Mouse (Mus musculus) CH12.LX (cell line): ENCODE measurements at regions not wholly inside any gene's neighbourhood (a gene's known extent, or its start where the extent isn't known, plus 50 kb on each side); places are given as distances from the start of the nearest gene placed in this dataset.

Experiments
- DNase-seq: peaks from one replicate; pipeline ENCODE4 v3.0.0-alpha.2; 2013; ENCODE audit errors: extremely low read depth
- H3K27ac ChIP-seq: 2 replicates; pipeline ENCODE4 v1.5.1; 2012; ENCODE audit warnings: low read depth, mild to moderate bottlenecking, control low read depth, moderate library complexity; ENCODE audit not compliant: insufficient read depth
- H3K27me3 ChIP-seq: replicated peaks from 2 replicates; pipeline ENCODE3; 2012; ENCODE audit warnings: inconsistent platforms
- H3K36me3 ChIP-seq, 2 experiments: replicated peaks in 1 of 2; 2 replicates each; pipeline versions ENCODE3 to v1.6.1; 2012; ENCODE audit warnings: inconsistent platforms in 1 of 2, low read length in 1 of 2, mild to moderate bottlenecking in 1 of 2, mixed read lengths in 1 of 2, moderate library complexity in 1 of 2; ENCODE audit not compliant: control insufficient read depth in 1 of 2, insufficient read depth in 1 of 2
- H3K4me1 ChIP-seq, 2 experiments: 2 replicates each; pipeline ENCODE4 v1.6.1; 2012; ENCODE audit warnings: inconsistent platforms in 1 of 2, moderate library complexity in 1 of 2; ENCODE audit not compliant: insufficient read depth in 2 of 2, control insufficient read depth in 1 of 2
- H3K4me2 ChIP-seq: 2 replicates; pipeline ENCODE4 v1.6.1; 2012; ENCODE audit warnings: low read depth, mild to moderate bottlenecking, control low read depth; ENCODE audit not compliant: poor library complexity, insufficient read depth, severe bottlenecking
- H3K4me3 ChIP-seq, 3 experiments: fragments of 150-350 bp in 1 of 3; sonication (generic) in 1 of 3; replicated peaks in 1 of 3; 2 replicates each; pipeline versions ENCODE3 to v1.5.1; 2011 to 2012; ENCODE audit warnings: low read depth in 2 of 3, low read length in 2 of 3, mild to moderate bottlenecking in 2 of 3, moderate library complexity in 2 of 3, control low read depth in 1 of 3, improper control_type of control experiment in 1 of 3, inconsistent platforms in 1 of 3, mixed read lengths in 1 of 3; ENCODE audit not compliant: poor library complexity in 1 of 3
- H3K79me2 ChIP-seq: replicated peaks from 2 replicates; pipeline ENCODE4 v1.6.1; 2012; ENCODE audit warnings: mild to moderate bottlenecking, moderate library complexity; ENCODE audit not compliant: control insufficient read depth, poor library complexity, insufficient read depth, severe bottlenecking; ENCODE audit errors: extremely low read depth
- H3K9ac ChIP-seq: 2 replicates; pipeline ENCODE4 v1.6.1; 2012; ENCODE audit warnings: low read depth, mild to moderate bottlenecking, control low read depth, moderate library complexity; ENCODE audit not compliant: insufficient read depth
- H3K9me3 ChIP-seq: replicated peaks from 2 replicates; pipeline ENCODE3; 2012; ENCODE audit warnings: low read length, inconsistent platforms, mixed read lengths
- CTCF ChIP-seq, 2 experiments: IDR thresholded peaks in 1 of 2; conservative IDR thresholded peaks in 1 of 2; 2 replicates each; pipeline ENCODE4 v1.5.1; 2011 to 2012; ENCODE audit warnings: low read depth in 2 of 2, low read length in 2 of 2, improper control_type of control experiment in 1 of 2, inconsistent platforms in 1 of 2, mild to moderate bottlenecking in 1 of 2, moderate library complexity in 1 of 2
- E2F4 ChIP-seq: IDR thresholded peaks from 2 replicates; pipeline ENCODE4 v1.6.1; 2011; ENCODE audit warnings: low read depth, low read length, improper control_type of control experiment; ENCODE audit not compliant: insufficient replicate concordance
- ELF1 ChIP-seq: IDR thresholded peaks from 2 replicates; pipeline ENCODE4 v1.6.1; 2014; ENCODE audit warnings: low read depth, mild to moderate bottlenecking, inconsistent platforms, low read length, improper control_type of control experiment
- ETS1 ChIP-seq: conservative IDR thresholded peaks from 2 replicates; pipeline ENCODE4 v1.6.1; 2012; ENCODE audit warnings: low read depth, mild to moderate bottlenecking, inconsistent platforms, low read length, improper control_type of control experiment, moderate library complexity
- HCFC1 ChIP-seq: IDR thresholded peaks from 2 replicates; pipeline ENCODE4 v1.6.1; 2012; ENCODE audit warnings: low read depth, mild to moderate bottlenecking, inconsistent platforms, low read length, improper control_type of control experiment
- IRF4 ChIP-seq: IDR thresholded peaks from 2 replicates; pipeline ENCODE4 v1.6.1; 2014; ENCODE audit warnings: low read depth, mild to moderate bottlenecking, inconsistent platforms, low read length, improper control_type of control experiment
- JUND ChIP-seq: conservative IDR thresholded peaks from 2 replicates; pipeline ENCODE4 v1.6.1; 2011; ENCODE audit warnings: low read depth, low read length, improper control_type of control experiment
- KAT2A ChIP-seq: IDR thresholded peaks from 2 replicates; pipeline ENCODE4 v1.6.1; 2012; ENCODE audit warnings: low read length, improper control_type of control experiment, inconsistent platforms; ENCODE audit not compliant: insufficient replicate concordance
- MAFK ChIP-seq: IDR thresholded peaks from 2 replicates; pipeline ENCODE4 v1.6.1; 2011; ENCODE audit warnings: low read length, improper control_type of control experiment; ENCODE audit not compliant: insufficient replicate concordance
- MAZ ChIP-seq: IDR thresholded peaks from 2 replicates; pipeline ENCODE4 v1.6.1; 2012; ENCODE audit warnings: low read depth, mild to moderate bottlenecking, inconsistent platforms, low read length, improper control_type of control experiment, moderate library complexity
- MXI1 ChIP-seq: IDR thresholded peaks from 2 replicates; pipeline ENCODE4 v1.6.1; 2011; ENCODE audit warnings: mild to moderate bottlenecking, low read depth, low read length, improper control_type of control experiment
- MYC ChIP-seq: IDR thresholded peaks from 2 replicates; pipeline ENCODE4 v1.6.1; 2011; ENCODE audit warnings: low read depth, mild to moderate bottlenecking, improper control_type of control experiment, low read length
- PAX5 ChIP-seq: IDR thresholded peaks from 2 replicates; pipeline ENCODE4 v1.6.1; 2012; ENCODE audit warnings: low read length, inconsistent platforms, mixed read lengths
- POLR2AphosphoS2 ChIP-seq: IDR thresholded peaks from 2 replicates; pipeline ENCODE4 v1.6.1; 2011; ENCODE audit warnings: low read depth, low read length, improper control_type of control experiment
- RAD21 ChIP-seq: IDR thresholded peaks from 2 replicates; pipeline ENCODE4 v1.6.1; 2011; ENCODE audit warnings: low read depth, mild to moderate bottlenecking, low read length, improper control_type of control experiment, moderate library complexity
- SIN3A ChIP-seq: IDR thresholded peaks from 2 replicates; pipeline ENCODE4 v1.6.1; 2012; ENCODE audit warnings: low read length, improper control_type of control experiment, inconsistent platforms
- USF2 ChIP-seq: conservative IDR thresholded peaks from 2 replicates; pipeline ENCODE4 v1.6.1; 2011; ENCODE audit warnings: low read depth, low read length, improper control_type of control experiment
- dilution Hi-C: fragments of 300-500 bp; cut with MboI; formaldehyde crosslinking; loops from 2 replicates; pipeline ENCODE4 v1.14.3; 2020; ENCODE audit warnings: low sequenced_read_pairs; ENCODE audit not compliant: extremely low pct_unique_long_range_greater_than_20kb, extremely low pct_ligation_motif_present
- in situ Hi-C: fragments of 300-500 bp; cut with MboI; formaldehyde crosslinking; loops from 3 replicates; pipeline ENCODE4 v1.14.3; 2019; ENCODE audit warnings: low sequenced_read_pairs, low pct_ligation_motif_present, low pct_unique_long_range_greater_than_20kb, mixed read lengths

- Histone ChIP-seq H3K79me2 (no peaks in the 10 kb centered on the region), H3K27ac (no peak overlapping the region), H3K9me3 (peaks cover 8% of the 10 kb centered on the region), H3K4me2 (no peak overlapping the region), H3K36me3 (no peaks in the 10 kb centered on the region)
- in situ Hi-C loops, result no loop called here
- DNase-seq, result no peak
- TF ChIP-seq KAT2A (no peak), E2F4 (no peak), JUND (no peak), POLR2AphosphoS2 (no peak), MAFK (no peak), MXI1 (no peak), MAZ (no peak), MYC (no peak), RAD21 (no peak), PAX5 (no peak), ELF1 (no peak), IRF4 (no peak)
- TF ChIP-seq, all 38 proteins: peak for 0
- no peak overlapping the region for H3K4me3 ChIP-seq
- H3K27me3 ChIP-seq, result peaks cover 45% of the 10 kb centered on the region
- dilution Hi-C loops, result no loop called here
- no peak overlapping the region for H3K9ac ChIP-seq
- H3K4me1 ChIP-seq, result no peaks in the 10 kb centered on the region
Observed at GRCm38 (mm10) chr4:62806786-62807185, 158.6 kb upstream of the Zfp618 start.

DNA sequence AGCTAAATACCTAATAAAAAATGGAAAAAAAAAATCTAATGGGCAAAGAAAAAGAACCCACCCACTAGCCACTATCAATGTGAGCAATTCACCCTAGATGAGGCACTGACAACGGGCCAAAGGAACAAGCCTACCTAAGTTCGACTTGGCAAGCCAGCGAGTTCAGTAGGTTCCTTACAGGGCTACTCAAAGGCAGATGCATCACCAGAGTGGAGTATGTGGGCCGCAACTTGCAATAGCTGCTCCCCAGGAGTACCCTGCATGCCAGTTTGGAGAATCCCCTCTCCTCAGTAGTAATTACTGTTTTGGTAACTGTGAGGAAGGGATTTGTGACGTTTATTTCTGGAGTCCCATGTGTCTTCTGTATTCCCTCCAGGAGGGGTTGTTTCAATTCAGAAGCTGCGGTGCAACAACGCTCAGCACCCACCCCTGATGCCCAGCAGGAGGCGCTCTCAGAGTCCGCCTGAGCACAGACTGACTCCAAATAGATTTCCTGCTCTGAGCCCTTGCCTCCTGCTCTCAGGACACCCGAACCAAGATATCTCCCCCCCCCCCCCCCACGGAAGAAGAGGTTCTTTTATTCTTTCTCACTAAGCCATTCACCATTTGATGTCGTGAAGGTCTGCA, 157.3 kb upstream of the Zfp618 start:
- no peak overlapping the region for H3K4me3 ChIP-seq
- peaks cover 57% of the 10 kb centered on the region for H3K27me3 ChIP-seq
- no peaks in the 10 kb centered on the region for H3K36me3 ChIP-seq
- TF ChIP-seq CTCF (conservative IDR thresholded peaks at IDR 0.05 in 1 of 2, IDR thresholded peaks at IDR 0.05 in 1 of 2; ENCODE audit: low read depth in 2 of 2, low read length in 2 of 2), result peak in 1 of 2 experiments; percentile 17; a peak in 2 of 4 replicates
- TF ChIP-seq USF2, result no peak
- TF ChIP-seq, all 38 proteins: peak for 1
- Histone ChIP-seq H3K27ac (no peak overlapping the region), H3K4me1 (0 out of 4 replicates have a peak, but pooled peaks cover 0 to 5% of the 10 kb centered on the region in 2 experiments), H3K79me2 (no peaks in the 10 kb centered on the region), H3K9ac (no peak overlapping the region), H3K4me2 (no peak overlapping the region), H3K9me3 (peaks cover 8% of the 10 kb centered on the region)
- DNase-seq, result no peak
- dilution Hi-C loops, result no loop called here
- in situ Hi-C loops, result no loop called here

GRCm38 (mm10) chr4:62808553-62808950, 156.8 kb upstream of the Zfp618 start:
- H3K27me3 ChIP-seq, result peaks cover 57% of the 10 kb centered on the region
- dilution Hi-C loops, result no loop called here
- no peak for TF ChIP-seq HCFC1
- no peak for TF ChIP-seq IRF4
- no peak for TF ChIP-seq PAX5
- TF ChIP-seq ETS1, result no peak
- TF ChIP-seq SIN3A, result no peak
- TF ChIP-seq POLR2AphosphoS2, result no peak
- TF ChIP-seq, all 38 proteins: peak for 0
- Histone ChIP-seq H3K4me1 (0 out of 4 replicates have a peak, but pooled peaks cover 0 to 6% of the 10 kb centered on the region in 2 experiments), H3K27ac (no peak overlapping the region), H3K36me3 (no peaks in the 10 kb centered on the region), H3K9me3 (peaks cover 8% of the 10 kb centered on the region), H3K4me3 (no peak overlapping the region), H3K79me2 (no peaks in the 10 kb centered on the region), H3K9ac (no peak overlapping the region), H3K4me2 (no peak overlapping the region)
- no peak for DNase-seq
- in situ Hi-C loops, result no loop called here
